Mouse (Mus musculus) 3134 (cell line): Measurements from ENCODE around the gene Sptlc2.
"Not testable (repeated sequence)": the region's sequence is repeated elsewhere in the genome, so short reads cannot be mapped to it uniquely, and the experiment has no call there.

Source experiments
- DNase-seq: peaks from one replicate; pipeline ENCODE4 v3.0.0-alpha.2; 2011; ENCODE audit warnings: low spot score; ENCODE audit not compliant: insufficient read length; ENCODE audit errors: extremely low read depth

Sptlc2 gene

GRCm38 (mm10) chr12:87283706-87284105, 104.4 kb downstream of the Sptlc2 start:
- DNase-seq = no peak

GRCm38 (mm10) chr12:87282743-87283142, 105.4 kb downstream of the Sptlc2 start:
- no peak for DNase-seq

GRCm38 (mm10) chr12:87281766-87282165, 106.4 kb downstream of the Sptlc2 start:
- DNase-seq = no peak

- DNase-seq = no peak
These were observed 108.3 kb downstream of the Sptlc2 start for GRCm38 (mm10) chr12:87279879-87280278.

GRCm38 (mm10) chr12:87279350-87279749, 108.8 kb downstream of the Sptlc2 start:
- no peak for DNase-seq

- DNase-seq = no peak
These were observed 109.9 kb downstream of the Sptlc2 start for GRCm38 (mm10) chr12:87278118-87278730.

- not testable (repeated sequence) for DNase-seq
These were observed 110.9 kb downstream of the Sptlc2 start for GRCm38 (mm10) chr12:87277251-87277650.

GRCm38 (mm10) chr12:87274853-87275831, 113.0 kb downstream of the Sptlc2 start:
- DNase-seq = no peak

- no peak for DNase-seq
These were observed 120.5 kb downstream of the Sptlc2 start for GRCm38 (mm10) chr12:87267682-87268081.

- DNase-seq = peak; percentile 87
These were observed 121.1 kb downstream of the Sptlc2 start for GRCm38 (mm10) chr12:87266827-87267603.

GRCm38 (mm10) chr12:87266108-87266826, 121.9 kb downstream of the Sptlc2 start, which contains the start of the genes Vipas39 and Ahsa1:
Gene Vipas39, minus strand, starts transcription at chr12:87266256.
Gene Ahsa1, plus strand, starts transcription at chr12:87266479.
- DNase-seq = peak; percentile 88

GRCm38 (mm10) chr12:87265444-87265843, 122.7 kb downstream of the Sptlc2 start:
- no peak for DNase-seq

- no peak for DNase-seq
These were observed 127.6 kb downstream of the Sptlc2 start for GRCm38 (mm10) chr12:87260562-87260961.

GRCm38 (mm10) chr12:87256629-87257028, 131.5 kb downstream of the Sptlc2 start:
- DNase-seq = no peak
